Mouse (Mus musculus) ovary, adult 10 weeks (tissue): ENCODE data around the gene Noxa1. TPM values are rescaled to one million over a fixed set of nuclear protein-coding genes. Genes with fewer than 3 reads are reported as not detected.

Experiments
- polyA plus RNA-seq: library from polyadenylated mRNA; stranded (reverse); fragments of 350-450 nt; fragmentation: Illumina TruSeq; extraction: RNeasy Lipid Tissue Mini Kit (QIAGEN cat#74804); gene quantifications from one replicate; pipeline ENCODE4 v1.2.3, GENCODE M21; 2014

Noxa1 gene
- not detected for polyA plus RNA-seq

GRCm38 (mm10) chr2:25095109-25095850 is at the start of gene Noxa1:
Gene Noxa1 (minus strand): TSS chr2:25095149.

GRCm38 (mm10) chr2:25080076-25080475 is 14.9 kb downstream of the Noxa1 start, which contains the start of gene Entpd8:
Gene Entpd8 (plus strand): TSS chr2:25080304.

GRCm38 (mm10) chr2:25054221-25055067 is 40.5 kb downstream of the Noxa1 start, which contains the start of gene Nsmf:
Gene Nsmf (plus strand): TSS chr2:25054355.

Other genes with a start within 250 kb of the Noxa1 start
- 18.0 TPM for gene Ehmt1, start 175.5 kb downstream of the Noxa1 start, polyA plus RNA-seq
- gene Arrdc1, start 159.9 kb downstream of the Noxa1 start, polyA plus RNA-seq = 2.7 TPM
- gene Zmynd19, start 145.4 kb downstream of the Noxa1 start, polyA plus RNA-seq = 15.8 TPM
- gene Dph7, start 132.7 kb downstream of the Noxa1 start, polyA plus RNA-seq = 4.2 TPM
- gene Mrpl41, start 120.1 kb downstream of the Noxa1 start, polyA plus RNA-seq = 29.2 TPM
- 9.5 TPM for gene Pnpla7, start 119.1 kb downstream of the Noxa1 start, polyA plus RNA-seq
- gene Nsmf, start 40.8 kb downstream of the Noxa1 start, polyA plus RNA-seq = 3.6 TPM
- not detected for gene Entpd8, start 14.8 kb downstream of the Noxa1 start, polyA plus RNA-seq
- gene Nrarp, start 85.6 kb upstream of the Noxa1 start, polyA plus RNA-seq = 4.8 TPM
- gene Tor4a, start 101.7 kb upstream of the Noxa1 start, polyA plus RNA-seq = 2.8 TPM
- 4.4 TPM for gene Nelfb, start 116.3 kb upstream of the Noxa1 start, polyA plus RNA-seq
- gene Stpg3, start 119.5 kb upstream of the Noxa1 start, polyA plus RNA-seq = not detected
- not detected for gene Fam166a, start 123.6 kb upstream of the Noxa1 start, polyA plus RNA-seq
- gene Tubb4b, start 129.6 kb upstream of the Noxa1 start, polyA plus RNA-seq = 43.8 TPM
- not detected for gene Slc34a3, start 139.2 kb upstream of the Noxa1 start, polyA plus RNA-seq
- not detected for gene Rnf224, start 141.6 kb upstream of the Noxa1 start, polyA plus RNA-seq
- gene Rnf208, start 147.1 kb upstream of the Noxa1 start, polyA plus RNA-seq = not detected
- not detected for gene Cysrt1, start 147.3 kb upstream of the Noxa1 start, polyA plus RNA-seq
- 0.83 TPM for gene AL732309.1, start 151.7 kb upstream of the Noxa1 start, polyA plus RNA-seq
- gene Tmem203, start 160.3 kb upstream of the Noxa1 start, polyA plus RNA-seq = not detected
- 0.31 TPM for gene Tprn, start 167.5 kb upstream of the Noxa1 start, polyA plus RNA-seq
- 0.80 TPM for gene Ssna1, start 177.3 kb upstream of the Noxa1 start, polyA plus RNA-seq
- 7.8 TPM for gene Anapc2, start 177.3 kb upstream of the Noxa1 start, polyA plus RNA-seq
- gene Tmem210, start 193.0 kb upstream of the Noxa1 start, polyA plus RNA-seq = not detected
- gene Lrrc26, start 194.8 kb upstream of the Noxa1 start, polyA plus RNA-seq = not detected
- gene Grin1, start 224.0 kb upstream of the Noxa1 start, polyA plus RNA-seq = not detected
- 19.7 TPM for gene Man1b1, start 237.2 kb upstream of the Noxa1 start, polyA plus RNA-seq